Mouse (Mus musculus) colon, adult 2 months (tissue): ENCODE data around the gene Zfp3. TPM values are rescaled to one million over a fixed set of nuclear protein-coding genes. Genes with fewer than 3 reads are reported as not detected.

Source experiments
- polyA plus RNA-seq: library from polyadenylated mRNA; depleted of rRNA; stranded (reverse); fragments of >200 nt; gene quantifications from 2 replicates; pipeline ENCODE4 v1.2.3, GENCODE M21; 2012; rRNA removed

The Zfp3 gene
- 1.1 and 1.3 TPM in 2 replicates for polyA plus RNA-seq

DNA sequence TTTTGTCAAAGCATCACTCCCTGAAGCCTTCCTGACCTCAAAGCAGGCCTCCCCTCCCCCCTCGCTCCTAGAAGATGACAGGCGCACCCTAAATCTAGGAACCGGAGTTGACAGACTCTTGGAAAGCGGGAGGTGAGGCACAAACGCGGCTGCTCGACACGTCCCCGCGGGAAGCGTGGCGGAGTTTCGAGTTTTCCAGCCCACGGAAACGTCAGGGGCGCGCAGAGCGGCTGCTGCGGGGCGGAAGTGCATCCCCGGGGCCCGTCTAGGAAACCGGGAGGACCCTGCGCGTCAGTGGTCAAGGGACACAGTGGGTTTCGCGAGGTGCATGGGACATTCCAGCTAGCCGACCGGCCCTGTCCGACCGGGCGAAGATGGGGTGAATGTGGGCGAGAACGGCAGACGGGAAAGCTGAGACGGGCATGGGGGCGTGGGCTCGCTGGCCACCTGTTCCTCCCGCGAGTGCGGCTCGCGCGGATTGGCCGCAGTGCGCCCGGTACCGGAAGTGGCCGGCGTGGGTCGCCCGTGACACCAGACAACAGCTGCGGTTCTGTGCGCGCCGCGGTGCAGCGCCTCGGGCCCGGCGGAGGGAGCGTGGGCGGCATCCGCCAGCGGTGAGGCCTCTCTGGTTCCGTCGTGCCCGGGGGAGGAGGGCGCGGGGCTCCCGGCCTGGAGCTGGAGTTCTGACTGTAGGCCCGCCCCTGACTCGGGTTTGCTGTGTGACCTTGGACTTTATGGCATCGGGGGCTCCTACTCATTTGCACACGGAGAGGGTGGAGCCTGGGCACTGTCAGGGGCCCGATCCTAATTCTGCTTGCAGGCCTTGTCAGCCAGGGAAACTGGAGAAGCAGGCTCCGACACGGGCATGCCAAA is at the start of gene Zfp3:
TSS of gene Zfp3 (plus strand) at position 274 of the 873 bp plus-strand sequence.

DNA sequence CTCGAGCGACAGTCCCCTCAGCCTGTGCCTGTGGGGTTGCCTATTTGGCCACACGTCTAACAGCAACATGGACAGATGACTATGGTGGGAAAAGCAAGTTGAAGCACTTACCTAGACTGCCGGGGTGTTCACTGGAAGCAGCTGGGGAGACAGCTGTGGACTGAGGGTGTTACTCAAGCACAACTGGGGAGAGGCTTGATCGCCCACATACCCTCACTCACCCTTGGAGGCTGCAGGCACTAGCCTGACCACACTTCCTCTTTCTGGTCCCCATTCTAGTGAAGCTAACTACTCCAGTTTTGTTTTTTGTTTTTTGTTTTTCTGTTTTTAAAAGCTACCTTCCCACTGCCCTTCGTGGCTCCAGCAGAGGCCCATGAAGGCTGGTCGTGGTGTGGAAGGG is 48.4 kb downstream of the Zfp3 start, which contains the start of gene Scimp:
TSS of gene Scimp (minus strand) at position 222 of the 400 bp plus-strand sequence.

Other genes with a start within 250 kb of the Zfp3 start
- not detected in 2 replicates for gene Vmo1, start 249.6 kb upstream of the Zfp3 start, polyA plus RNA-seq
- 0.16 TPM in 1 of 2 replicates, not detected in the other for gene Gltpd2, start 245.0 kb upstream of the Zfp3 start, polyA plus RNA-seq
- gene Psmb6, start 238.8 kb upstream of the Zfp3 start, polyA plus RNA-seq, result 192 and 239 TPM in 2 replicates
- not detected in 2 replicates for gene Gm40193, start 231.3 kb upstream of the Zfp3 start, polyA plus RNA-seq
- 9.8 and 10.3 TPM in 2 replicates for gene Pld2, start 224.1 kb upstream of the Zfp3 start, polyA plus RNA-seq
- 104 and 119 TPM in 2 replicates for gene Mink1, start 201.3 kb upstream of the Zfp3 start, polyA plus RNA-seq
- gene 4930544D05Rik, start 148.4 kb upstream of the Zfp3 start, polyA plus RNA-seq, result not detected in 2 replicates
- 0.21 TPM in 1 of 2 replicates, not detected in the other for gene Chrne, start 145.0 kb upstream of the Zfp3 start, polyA plus RNA-seq
- not detected in 2 replicates for gene Gp1ba, start 125.1 kb upstream of the Zfp3 start, polyA plus RNA-seq
- 81.7 and 112 TPM in 2 replicates for gene Rnf167, start 117.0 kb upstream of the Zfp3 start, polyA plus RNA-seq
- gene Slc25a11, start 116.7 kb upstream of the Zfp3 start, polyA plus RNA-seq, result 129 and 132 TPM in 2 replicates
- gene Pfn1, start 109.6 kb upstream of the Zfp3 start, polyA plus RNA-seq, result 2,946 and 3,327 TPM in 2 replicates
- gene Eno3, start 107.0 kb upstream of the Zfp3 start, polyA plus RNA-seq, result 120 and 156 TPM in 2 replicates
- 17.9 and 21.9 TPM in 2 replicates for gene Spag7, start 94.8 kb upstream of the Zfp3 start, polyA plus RNA-seq
- 64.7 TPM in 2 replicates for gene Camta2, start 76.1 kb upstream of the Zfp3 start, polyA plus RNA-seq
- gene Inca1, start 64.1 kb upstream of the Zfp3 start, polyA plus RNA-seq, result 1.1 TPM in 2 replicates
- 112 and 117 TPM in 2 replicates for gene Kif1c, start 63.7 kb upstream of the Zfp3 start, polyA plus RNA-seq
- gene Scimp, start 48.4 kb downstream of the Zfp3 start, polyA plus RNA-seq, result 0.63 and 0.94 TPM in 2 replicates
- 1.8 and 2.0 TPM in 2 replicates for gene Rabep1, start 80.6 kb downstream of the Zfp3 start, polyA plus RNA-seq
- 16.0 and 18.7 TPM in 2 replicates for gene Nup88, start 205.8 kb downstream of the Zfp3 start, polyA plus RNA-seq
- gene Rpain, start 206.0 kb downstream of the Zfp3 start, polyA plus RNA-seq, result 15.6 and 18.3 TPM in 2 replicates
- 169 and 185 TPM in 2 replicates for gene C1qbp, start 218.8 kb downstream of the Zfp3 start, polyA plus RNA-seq
- gene Dhx33, start 240.2 kb downstream of the Zfp3 start, polyA plus RNA-seq, result 12.8 and 13.4 TPM in 2 replicates